Mouse (Mus musculus): Measurements from ENCODE around the gene Uts2r.

Gene Uts2r

GRCm38 (mm10) chr11:121163751-121164150 lies 3.7 kb downstream of the Uts2r start:
- no peak for DNase-seq (ENCODE audit: low spot score)

GRCm38 (mm10) chr11:121173203-121173602 lies 13.1 kb downstream of the Uts2r start:
- no peak for DNase-seq (ENCODE audit: low spot score)

- DNase-seq (ENCODE audit: low spot score) = peak; percentile 16
Observed at GRCm38 (mm10) chr11:121174234-121174633, 14.2 kb downstream of the Uts2r start.

- DNase-seq (ENCODE audit: low spot score) = peak; percentile 84
Observed at GRCm38 (mm10) chr11:121176285-121177270, 16.5 kb downstream of the Uts2r start.

GRCm38 (mm10) chr11:121189681-121190080 lies 29.6 kb downstream of the Uts2r start:
- DNase-seq (ENCODE audit: low spot score) = no peak

GRCm38 (mm10) chr11:121192742-121193141 lies 32.7 kb downstream of the Uts2r start:
- DNase-seq (ENCODE audit: low spot score) = no peak

- DNase-seq (ENCODE audit: low spot score) = no peak
Observed at GRCm38 (mm10) chr11:121193415-121193814, 33.3 kb downstream of the Uts2r start.

GRCm38 (mm10) chr11:121198622-121199021 lies 38.6 kb downstream of the Uts2r start:
- no peak for DNase-seq (ENCODE audit: low spot score)

GRCm38 (mm10) chr11:121199851-121200250 lies 39.8 kb downstream of the Uts2r start:
- DNase-seq (ENCODE audit: low spot score) = no peak

- no peak for DNase-seq (ENCODE audit: low spot score)
Observed at GRCm38 (mm10) chr11:121200781-121201180, 40.7 kb downstream of the Uts2r start.

GRCm38 (mm10) chr11:121201436-121202198 lies 41.5 kb downstream of the Uts2r start:
- peak; percentile 67 for DNase-seq (ENCODE audit: low spot score)

GRCm38 (mm10) chr11:121203859-121204160 lies 43.7 kb downstream of the Uts2r start:
- DNase-seq (ENCODE audit: low spot score) = no peak

- DNase-seq (ENCODE audit: low spot score) = peak; percentile 97
Observed at GRCm38 (mm10) chr11:121204161-121205006, 44.3 kb downstream of the Uts2r start, which contains the start of the genes Hexdc and Ogfod3. Gene Hexdc (plus strand): TSS chr11:121204433. Gene Ogfod3 (minus strand): TSS chr11:121204711.
